Mouse (Mus musculus) lung, embryonic 16.5 days (tissue): ENCODE data around the gene Phrf1. TPM values are rescaled to one million over a fixed set of nuclear protein-coding genes. Genes with fewer than 3 reads are reported as not detected.

Experiments used
- microRNA counts: library from miRNA; unstranded; fragments of <30 nt; microRNA quantifications from one replicate; lab custom pipeline; 2016
- microRNA-seq: library from miRNA; unstranded; fragments of <30 nt; microRNA quantifications from one replicate; pipeline ENCODE4, GENCODE M21; 2016
- polyA plus RNA-seq: library from polyadenylated mRNA; unstranded; fragments of >200 nt; fragmentation: Nextera tagmentation; extraction: Ambion mirVana; gene quantifications from 2 replicates; pipeline ENCODE4 v1.2.1, GENCODE M21; 2015

Gene Phrf1
- polyA plus RNA-seq, 1 experiment from 2014 or later, result 77.2 TPM

MicroRNA genes within 50 kb of the gene (microRNA counts, 519-probe panel; counts per million panel counts)
- microRNA mmu-miR-210 (lab: Ali Mortazavi, UCI), result 3,550 counts per million, percentile 71 among the panel's probes with 10 or more counts

Small RNA genes lying within 50 kb of the gene (microRNA-seq; reads per million reads assigned to microRNA genes)
- 399 reads per million, percentile 66 among the genes with 10 or more reads in this experiment for gene Mir210

Other genes starting within 250 kb of the Phrf1 start
- gene Ifitm3, start 218.0 kb upstream of the Phrf1 start, polyA plus RNA-seq, result 262 and 316 TPM in 2 replicates
- gene Ifitm6, start 210.9 kb upstream of the Phrf1 start, polyA plus RNA-seq, result 1.5 and 1.8 TPM in 2 replicates
- gene Gm17387, start 199.7 kb upstream of the Phrf1 start, polyA plus RNA-seq, result not detected in 2 replicates
- gene B4galnt4, start 167.7 kb upstream of the Phrf1 start, polyA plus RNA-seq, result 3.2 and 3.8 TPM in 2 replicates
- gene Pkp3, start 150.6 kb upstream of the Phrf1 start, polyA plus RNA-seq, result 16.6 and 18.5 TPM in 2 replicates
- gene Sigirr, start 128.2 kb upstream of the Phrf1 start, polyA plus RNA-seq, result 17.7 and 20.4 TPM in 2 replicates
- 6.7 and 6.9 TPM in 2 replicates for gene Ano9, start 111.0 kb upstream of the Phrf1 start, polyA plus RNA-seq
- gene Ptdss2, start 106.4 kb upstream of the Phrf1 start, polyA plus RNA-seq, result 60.3 and 65.2 TPM in 2 replicates
- 153 and 165 TPM in 2 replicates for gene Rnh1, start 55.9 kb upstream of the Phrf1 start, polyA plus RNA-seq
- gene Hras, start 34.8 kb upstream of the Phrf1 start, polyA plus RNA-seq, result 48.5 and 48.8 TPM in 2 replicates
- gene Lrrc56, start 34.6 kb upstream of the Phrf1 start, polyA plus RNA-seq, result 8.6 and 8.9 TPM in 2 replicates
- 1.3 and 1.4 TPM in 2 replicates for gene Lmntd2, start 14.7 kb upstream of the Phrf1 start, polyA plus RNA-seq
- gene Rassf7, start 12.9 kb upstream of the Phrf1 start, polyA plus RNA-seq, result 69.4 and 86.6 TPM in 2 replicates
- 3.4 and 4.8 TPM in 2 replicates for gene Irf7, start 37.7 kb downstream of the Phrf1 start, polyA plus RNA-seq
- gene Cdhr5, start 48.0 kb downstream of the Phrf1 start, polyA plus RNA-seq, result 0.15 and 0.35 TPM in 2 replicates
- gene Sct, start 50.3 kb downstream of the Phrf1 start, polyA plus RNA-seq, result 2.0 and 2.6 TPM in 2 replicates
- 0.11 and 0.43 TPM in 2 replicates for gene Drd4, start 63.2 kb downstream of the Phrf1 start, polyA plus RNA-seq
- gene Deaf1, start 98.9 kb downstream of the Phrf1 start, polyA plus RNA-seq, result 52.7 and 53.6 TPM in 2 replicates
- gene Tmem80, start 99.0 kb downstream of the Phrf1 start, polyA plus RNA-seq, result 45.1 and 50.2 TPM in 2 replicates
- gene Eps8l2, start 110.1 kb downstream of the Phrf1 start, polyA plus RNA-seq, result 37.4 and 42.6 TPM in 2 replicates
- gene Taldo1, start 163.4 kb downstream of the Phrf1 start, polyA plus RNA-seq, result 279 and 283 TPM in 2 replicates
- gene Gatd1, start 185.4 kb downstream of the Phrf1 start, polyA plus RNA-seq, result 54.0 and 57.0 TPM in 2 replicates
- gene Cend1, start 200.7 kb downstream of the Phrf1 start, polyA plus RNA-seq, result 0.79 TPM in 2 replicates
- gene Slc25a22, start 209.1 kb downstream of the Phrf1 start, polyA plus RNA-seq, result 21.7 and 24.5 TPM in 2 replicates
- 14.4 and 15.4 TPM in 2 replicates for gene Pidd1, start 215.2 kb downstream of the Phrf1 start, polyA plus RNA-seq
- 1,124 and 1,266 TPM in 2 replicates for gene Rplp2, start 218.6 kb downstream of the Phrf1 start, polyA plus RNA-seq
- gene Pnpla2, start 226.4 kb downstream of the Phrf1 start, polyA plus RNA-seq, result 42.9 and 46.2 TPM in 2 replicates
- 39.3 and 42.0 TPM in 2 replicates for gene Cracr2b, start 232.3 kb downstream of the Phrf1 start, polyA plus RNA-seq
- 36.4 and 39.3 TPM in 2 replicates for gene Cd151, start 238.6 kb downstream of the Phrf1 start, polyA plus RNA-seq
- 59.9 and 61.3 TPM in 2 replicates for gene Polr2l, start 246.3 kb downstream of the Phrf1 start, polyA plus RNA-seq
- 88.3 and 91.2 TPM in 2 replicates for gene Tspan4, start 246.5 kb downstream of the Phrf1 start, polyA plus RNA-seq